Mouse (Mus musculus) heart, embryonic 15.5 days (tissue): ENCODE measurements around the gene Slc35b4. TPM values are rescaled to one million over a fixed set of nuclear protein-coding genes. Genes with fewer than 3 reads are reported as not detected.

Source experiments
- ATAC-seq: fragments of 200-750 bp; cut with Nextera tagmentation; replicated peaks from 2 replicates; pipeline ENCODE4 v1.8.0; 2017; ENCODE audit warnings: low read depth, moderate TSS enrichment; ENCODE audit not compliant: insufficient number of reproducible peaks, insufficient read depth, low FRiP score
- H3K27ac ChIP-seq: fragments of 300-500 bp; sonication (generic); 2 replicates; pipeline ENCODE4 v1.5.1; 2015; ENCODE audit warnings: mild to moderate bottlenecking, inconsistent platforms
- H3K27me3 ChIP-seq: fragments of 300-500 bp; sonication (generic); 2 replicates; pipeline ENCODE4 v1.6.1; 2015; ENCODE audit warnings: inconsistent platforms
- H3K36me3 ChIP-seq: fragments of 300-500 bp; sonication (generic); 2 replicates; pipeline ENCODE4 v1.6.1; 2015; ENCODE audit warnings: mild to moderate bottlenecking, inconsistent platforms
- H3K4me1 ChIP-seq: fragments of 300-500 bp; sonication (generic); replicated peaks from 2 replicates; pipeline ENCODE4 v1.6.1; 2015; ENCODE audit warnings: inconsistent platforms
- H3K4me2 ChIP-seq: fragments of 300-500 bp; sonication (generic); 2 replicates; pipeline ENCODE4 v1.6.1; 2015; ENCODE audit warnings: inconsistent platforms, mild to moderate bottlenecking, moderate library complexity
- H3K4me3 ChIP-seq: fragments of 300-500 bp; sonication (generic); 2 replicates; pipeline ENCODE4 v1.5.1; 2015; ENCODE audit warnings: mild to moderate bottlenecking, inconsistent platforms
- H3K9ac ChIP-seq: fragments of 300-500 bp; sonication (generic); 2 replicates; pipeline ENCODE4 v1.6.1; 2015; ENCODE audit warnings: mild to moderate bottlenecking, inconsistent platforms
- H3K9me3 ChIP-seq: fragments of 300-500 bp; sonication (generic); replicated peaks from 2 replicates; pipeline ENCODE4 v1.6.1; 2016; ENCODE audit warnings: inconsistent platforms
- WGBS: fragments of 180-500 bp; shearing (Covaris S2); methylation state at CpG from one replicate; pipeline ENCODE4 v1.1.7; 2015; ENCODE audit warnings: mixed read lengths; 5-methylcytosine and 5-hydroxymethylcytosine counted together
- polyA plus RNA-seq: library from polyadenylated mRNA; unstranded; fragments of >200 nt; fragmentation: Nextera tagmentation; extraction: Ambion mirVana; gene quantifications from 2 replicates; pipeline ENCODE4 v1.2.1, GENCODE M21; 2015

Slc35b4 gene
- 26.3 and 36.4 TPM in 2 replicates for polyA plus RNA-seq

- H3K36me3 ChIP-seq = no peaks in the 10 kb centered on the region
- H3K9ac ChIP-seq = peak within 1 kb of the TSS; percentile 89
- WGBS = 1% methylated on average over 29 of the region's 29 CpGs
- H3K4me2 ChIP-seq = peak within 1 kb of the TSS; percentile 87
- H3K4me1 ChIP-seq = peaks cover 16% of the 10 kb centered on the region
- H3K27ac ChIP-seq = peak within 1 kb of the TSS; percentile 90
- no peaks in the 10 kb centered on the region; the same call in 1 of the 2 replicates for H3K9me3 ChIP-seq
- peak within 1 kb of the TSS; percentile 94 for H3K4me3 ChIP-seq
- ATAC-seq = peak; percentile 99
- H3K27me3 ChIP-seq = no peaks in the 10 kb centered on the region
Measured at GRCm38 (mm10) chr6:34176864-34177247, at the start of gene Slc35b4. TSS of gene Slc35b4 (minus strand) at chr6:34177111.

- Histone ChIP-seq H3K4me3 (no peak overlapping the region), H3K36me3 (no peaks in the 10 kb centered on the region), H3K9ac (no peak overlapping the region), H3K4me2 (no peak overlapping the region), H3K27me3 (no peaks in the 10 kb centered on the region), H3K27ac (no peak overlapping the region), H3K4me1 (0 out of 2 replicates have a peak, but pooled peaks cover 5% of the 10 kb centered on the region), H3K9me3 (no peaks in the 10 kb centered on the region)
- 87% methylated on average over 3 of the region's 3 CpGs for WGBS
- no peak for ATAC-seq
Measured at GRCm38 (mm10) chr6:34225004-34225599, 48.2 kb upstream of the Slc35b4 start.

DNA sequence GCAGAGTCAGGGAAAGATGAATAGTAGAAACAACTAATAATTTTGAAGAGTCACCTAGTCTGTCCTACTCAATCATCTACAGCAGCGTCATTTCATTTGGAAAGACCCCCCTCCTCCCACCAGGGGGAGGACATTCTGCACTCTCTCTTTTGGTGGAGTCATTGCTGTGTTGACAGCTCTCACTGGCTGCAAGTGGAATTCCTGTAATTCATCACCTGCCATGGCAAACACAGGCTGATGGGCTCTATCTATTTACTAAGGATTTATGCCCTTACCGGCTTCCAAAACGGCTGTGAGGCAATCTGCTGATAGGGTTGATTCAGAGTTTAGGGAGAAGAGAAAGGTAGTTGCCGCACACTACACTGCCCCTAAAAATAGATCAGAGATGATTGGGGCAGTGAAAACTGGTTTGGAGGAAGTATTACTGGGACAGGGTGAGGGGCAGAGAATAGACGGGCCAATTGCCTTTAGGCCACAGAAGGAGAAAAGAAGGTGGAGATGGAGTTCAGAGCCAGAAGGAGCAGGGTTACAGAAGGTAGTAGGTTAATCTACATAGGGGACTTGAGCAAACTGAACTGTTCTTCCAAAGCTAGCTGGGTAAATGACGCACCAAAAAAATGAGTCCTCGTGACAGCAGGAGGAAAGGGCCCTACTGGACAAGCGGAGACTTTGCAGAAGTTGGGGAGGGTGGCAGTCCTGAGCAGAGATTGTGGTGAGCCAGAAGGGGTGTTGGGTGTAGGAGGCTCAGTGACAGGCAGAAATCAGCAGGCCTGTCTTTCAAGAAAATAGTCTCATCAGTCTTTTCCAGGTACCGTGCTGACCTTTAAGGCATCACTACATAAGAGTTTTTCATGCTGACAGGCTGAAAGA, 39.8 kb upstream of the Slc35b4 start:
- H3K4me1 ChIP-seq = peaks cover 11% of the 10 kb centered on the region
- 15% methylated on average over 9 of the region's 9 CpGs for WGBS
- H3K4me3 ChIP-seq = no peak overlapping the region
- peak; percentile 70 for ATAC-seq
- H3K27ac ChIP-seq = peak overlapping the region; percentile 65
- peak overlapping the region; percentile 33 for H3K4me2 ChIP-seq
- H3K9me3 ChIP-seq = no peaks in the 10 kb centered on the region; the same call in 1 of the 2 replicates
- no peaks in the 10 kb centered on the region for H3K36me3 ChIP-seq
- no peak overlapping the region for H3K9ac ChIP-seq
- H3K27me3 ChIP-seq = no peaks in the 10 kb centered on the region

- no peak overlapping the region for H3K4me3 ChIP-seq
- no peak overlapping the region for H3K27ac ChIP-seq
- H3K4me2 ChIP-seq = no peak overlapping the region
- no peaks in the 10 kb centered on the region for H3K36me3 ChIP-seq
- no peak for ATAC-seq
- H3K9ac ChIP-seq = no peak overlapping the region
- no peaks in the 10 kb centered on the region for H3K9me3 ChIP-seq
- H3K4me1 ChIP-seq = no peaks in the 10 kb centered on the region
- H3K27me3 ChIP-seq = no peaks in the 10 kb centered on the region
- WGBS = 83% methylated on average over 3 of the region's 3 CpGs
Measured at GRCm38 (mm10) chr6:34205754-34206153, 28.8 kb upstream of the Slc35b4 start.

DNA sequence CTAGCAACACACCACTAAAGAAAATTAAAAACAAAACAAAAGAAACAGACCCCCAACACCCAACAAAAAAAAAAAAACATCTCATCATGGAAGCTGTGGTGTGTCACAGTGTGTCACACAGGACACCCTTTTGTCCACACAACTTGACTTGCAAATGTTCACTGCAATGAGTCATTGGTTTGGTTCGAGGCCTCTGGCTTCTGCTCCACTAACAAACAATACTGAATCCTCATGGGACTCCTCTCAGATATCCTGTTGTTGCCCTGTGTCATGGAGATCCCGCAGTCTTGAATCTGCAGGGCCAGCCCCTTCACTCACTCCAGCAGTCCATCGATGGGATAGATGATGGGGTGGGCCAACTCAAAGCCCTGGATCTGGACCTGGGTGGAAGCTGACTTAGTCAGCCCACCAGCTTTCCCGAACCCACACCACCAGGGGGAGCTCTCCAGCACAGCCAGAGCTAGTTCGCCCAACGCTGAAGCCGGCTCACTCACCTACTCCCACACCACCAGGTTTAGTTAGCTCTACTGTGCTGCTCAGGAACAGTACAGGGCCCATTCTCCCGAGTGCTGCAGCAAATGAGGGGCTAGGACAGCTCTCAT, 28.2 kb upstream of the Slc35b4 start:
- Histone ChIP-seq H3K36me3 (no peaks in the 10 kb centered on the region), H3K27me3 (no peaks in the 10 kb centered on the region), H3K27ac (no peak overlapping the region), H3K9ac (no peak overlapping the region), H3K4me2 (no peak overlapping the region), H3K4me3 (no peak overlapping the region), H3K4me1 (no peaks in the 10 kb centered on the region), H3K9me3 (no peaks in the 10 kb centered on the region)
- WGBS = 62% methylated on average over 8 of the region's 8 CpGs
- ATAC-seq = no peak

- no peaks in the 10 kb centered on the region for H3K9me3 ChIP-seq
- no peak for ATAC-seq
- H3K4me3 ChIP-seq = no peak overlapping the region
Measured at GRCm38 (mm10) chr6:34203503-34203902, 26.6 kb upstream of the Slc35b4 start.

DNA sequence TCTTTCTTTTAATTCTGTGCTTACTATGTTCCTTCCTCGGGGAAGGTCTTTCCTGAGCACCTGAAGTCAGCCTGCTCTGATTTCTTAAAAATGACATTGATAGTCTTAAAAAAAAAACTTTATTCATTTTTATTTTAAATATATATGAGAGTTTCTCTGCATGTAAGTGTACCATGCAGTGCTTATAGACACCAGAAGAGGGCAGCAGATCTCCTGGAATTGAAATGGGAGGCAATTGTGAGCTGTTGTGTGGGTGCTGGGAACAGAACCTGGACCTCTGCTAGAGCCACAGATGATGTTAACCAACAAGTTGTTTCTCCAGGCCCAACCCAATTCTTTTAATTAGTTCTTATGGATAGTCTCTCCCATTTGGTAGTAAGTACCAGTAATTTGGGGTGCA, 18.1 kb upstream of the Slc35b4 start:
- Histone ChIP-seq H3K27me3 (no peaks in the 10 kb centered on the region), H3K9me3 (no peaks in the 10 kb centered on the region), H3K36me3 (no peaks in the 10 kb centered on the region), H3K9ac (no peak overlapping the region), H3K4me3 (no peak overlapping the region), H3K4me2 (no peak overlapping the region), H3K27ac (no peak overlapping the region), H3K4me1 (no peaks in the 10 kb centered on the region)
- WGBS = 86% methylated on average over 1 of the region's 1 CpGs
- no peak for ATAC-seq

More at GRCm38 (mm10) chr6:34203503-34203902, 26.6 kb upstream of the Slc35b4 start:
- Histone ChIP-seq H3K9ac (no peak overlapping the region), H3K27ac (no peak overlapping the region), H3K27me3 (no peaks in the 10 kb centered on the region), H3K4me2 (no peak overlapping the region), H3K36me3 (no peaks in the 10 kb centered on the region), H3K4me1 (no peaks in the 10 kb centered on the region)
- WGBS = 69% methylated on average over 7 of the region's 7 CpGs

- no peak for ATAC-seq
- WGBS = 51% methylated on average over 12 of the region's 12 CpGs
Measured at GRCm38 (mm10) chr6:34193708-34194475, 17.0 kb upstream of the Slc35b4 start.

GRCm38 (mm10) chr6:34191401-34191800, 14.5 kb upstream of the Slc35b4 start:
- 91% methylated on average over 8 of the region's 8 CpGs for WGBS
- H3K4me1 ChIP-seq = no peaks in the 10 kb centered on the region
- H3K4me2 ChIP-seq = no peak overlapping the region
- H3K27me3 ChIP-seq = no peaks in the 10 kb centered on the region
- no peak for ATAC-seq
- H3K4me3 ChIP-seq = no peak overlapping the region
- no peak overlapping the region for H3K9ac ChIP-seq
- no peaks in the 10 kb centered on the region for H3K36me3 ChIP-seq
- no peak overlapping the region for H3K27ac ChIP-seq
- no peaks in the 10 kb centered on the region for H3K9me3 ChIP-seq

More at GRCm38 (mm10) chr6:34193708-34194475, 17.0 kb upstream of the Slc35b4 start:
- Histone ChIP-seq H3K9ac (no peak overlapping the region), H3K36me3 (no peaks in the 10 kb centered on the region), H3K27me3 (no peaks in the 10 kb centered on the region), H3K4me1 (no peaks in the 10 kb centered on the region), H3K4me2 (no peak overlapping the region), H3K27ac (no peak overlapping the region), H3K4me3 (no peak overlapping the region), H3K9me3 (no peaks in the 10 kb centered on the region)

DNA sequence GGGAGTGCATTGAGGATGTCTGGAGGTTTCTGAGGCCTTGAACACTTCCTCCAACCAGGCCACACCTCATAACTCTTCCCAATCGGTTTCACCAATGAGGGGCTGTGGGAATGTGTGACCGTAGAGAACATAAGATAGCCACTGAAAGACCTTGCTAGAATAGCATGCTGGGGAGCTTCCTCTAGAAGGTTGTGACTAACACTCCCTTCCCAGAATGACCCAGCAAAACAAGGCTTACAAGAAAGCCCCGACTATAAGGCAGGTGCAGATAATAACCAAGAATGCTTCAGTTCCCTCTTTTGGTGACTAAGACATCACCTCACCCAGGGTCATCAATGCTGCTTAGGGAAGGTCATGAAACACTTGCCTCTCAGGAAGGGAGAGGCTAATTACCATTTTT, 12.6 kb upstream of the Slc35b4 start:
- Histone ChIP-seq H3K4me1 (no peaks in the 10 kb centered on the region), H3K4me3 (no peak overlapping the region)
- WGBS = 78% methylated on average over 3 of the region's 3 CpGs

More for the DNA sequence above, 12.6 kb upstream of the Slc35b4 start:
- Histone ChIP-seq H3K36me3 (no peaks in the 10 kb centered on the region), H3K27me3 (no peaks in the 10 kb centered on the region), H3K4me2 (no peak overlapping the region), H3K27ac (no peak overlapping the region), H3K9ac (no peak overlapping the region), H3K9me3 (no peaks in the 10 kb centered on the region)
- no peak for ATAC-seq
